Mouse (Mus musculus) spleen, embryonic (tissue): ENCODE measurements around the gene Slc38a11.

Source experiments
- CTCF ChIA-PET: fragments of 350-600 bp; sonication (Branson Sonifier 250); formaldehyde crosslinking; loops from one replicate; lab custom pipeline; 2022; lab: Charles Lee

The Slc38a11 gene

GRCm38 (mm10) chr2:65363828-65364497, at the start of gene Slc38a11:
Slc38a11 (minus strand) TSS chr2:65364034.
- CTCF ChIA-PET = interaction anchor here (0.6 kb wide), 1 partner anchor 83 kb away, joined by 3 read pairs; no protein-coding TSS in a partner anchor

GRCm38 (mm10) chr2:65407110-65407509, 43.3 kb upstream of the Slc38a11 start:
- CTCF ChIA-PET = no interaction called here

- CTCF ChIA-PET = no interaction called here
Measured at GRCm38 (mm10) chr2:65405407-65405806, 41.6 kb upstream of the Slc38a11 start.

GRCm38 (mm10) chr2:65402001-65402400, 38.2 kb upstream of the Slc38a11 start:
- CTCF ChIA-PET = no interaction called here

- CTCF ChIA-PET = interaction anchor here (0.6 kb wide), 1 partner anchor 531 kb away, joined by 3 read pairs; no protein-coding TSS in a partner anchor
Measured at GRCm38 (mm10) chr2:65399938-65400337, 36.1 kb upstream of the Slc38a11 start.

DNA sequence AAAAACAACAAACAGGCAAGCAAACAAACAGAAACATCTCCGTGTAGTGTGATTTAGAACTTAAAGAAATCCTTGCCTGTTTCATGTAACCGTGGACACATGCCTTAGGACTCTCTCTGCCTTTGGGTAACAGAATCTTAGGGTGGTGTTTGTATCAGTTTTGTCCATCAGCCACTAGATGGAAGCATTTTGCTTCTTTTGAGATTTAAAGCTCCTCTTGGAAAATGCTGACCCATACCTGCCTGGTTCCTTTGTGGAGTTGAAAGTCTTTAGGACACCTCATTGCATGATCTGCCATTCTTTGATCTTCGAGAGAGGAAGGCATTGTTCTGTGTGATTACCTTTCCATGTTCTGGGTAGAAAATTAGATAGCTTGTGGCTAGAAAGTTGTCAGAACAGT, 32.3 kb upstream of the Slc38a11 start:
- CTCF ChIA-PET = interaction anchor here (0.8 kb wide), 1 partner anchor 749 kb away, joined by 3 read pairs; no protein-coding TSS in a partner anchor

- CTCF ChIA-PET = interaction anchor here (0.6 kb wide), 1 partner anchor 171 kb away, joined by 6 read pairs; no protein-coding TSS in a partner anchor
Measured at GRCm38 (mm10) chr2:65393061-65393460, 29.2 kb upstream of the Slc38a11 start.

DNA sequence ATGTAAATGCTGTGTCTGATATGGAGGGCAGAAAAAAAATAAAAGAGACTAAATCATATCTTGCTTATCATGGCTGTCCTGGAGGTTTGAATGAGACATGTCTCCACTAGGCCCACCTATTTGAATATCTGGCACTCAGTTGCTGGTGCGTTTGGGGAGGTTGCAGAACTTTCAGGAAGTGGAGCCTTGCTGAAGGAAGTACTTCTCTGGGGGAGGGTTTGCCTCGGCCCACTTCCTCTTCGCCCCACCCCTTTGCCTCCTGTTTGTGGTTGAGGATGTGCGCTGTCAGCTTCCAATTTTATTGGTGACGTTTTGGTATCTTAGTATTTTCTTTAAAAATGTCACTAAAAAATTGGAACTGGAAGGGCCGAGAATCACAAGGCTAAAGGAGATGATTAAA, 27.5 kb upstream of the Slc38a11 start:
- CTCF ChIA-PET = interaction anchor here (1.0 kb wide), 1 partner anchor 11 kb away, joined by 5 read pairs; no protein-coding TSS in a partner anchor

- CTCF ChIA-PET = interaction anchor here (0.7 kb wide), 1 partner anchor 30 kb away, joined by 5 read pairs; no protein-coding TSS in a partner anchor
Measured at GRCm38 (mm10) chr2:65384815-65385214, 21.0 kb upstream of the Slc38a11 start.

- CTCF ChIA-PET = interaction anchor here (0.7 kb wide), 1 partner anchor 830 kb away, joined by 3 read pairs; no protein-coding TSS in a partner anchor
Measured at GRCm38 (mm10) chr2:65382485-65382884, 18.7 kb upstream of the Slc38a11 start.

DNA sequence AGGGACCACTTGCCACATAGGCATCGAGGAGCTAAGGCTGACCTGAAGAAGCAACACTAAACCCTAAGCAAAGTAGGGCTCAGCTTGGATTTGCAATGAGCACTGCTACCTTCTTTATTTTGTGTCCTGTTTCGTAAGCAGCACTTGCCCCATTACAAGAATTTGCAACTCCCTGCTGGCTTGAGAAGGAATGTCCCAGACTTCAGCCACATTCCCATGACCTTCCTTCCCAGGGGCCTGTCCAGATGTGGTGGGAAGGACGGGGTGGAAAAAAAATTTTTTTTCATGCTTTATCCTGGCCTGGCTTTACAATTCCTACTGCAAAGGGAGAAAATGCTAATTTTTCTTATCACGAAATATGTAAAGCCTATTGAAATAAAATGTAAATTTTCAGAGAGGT, 14.6 kb upstream of the Slc38a11 start:
- CTCF ChIA-PET = no interaction called here

DNA sequence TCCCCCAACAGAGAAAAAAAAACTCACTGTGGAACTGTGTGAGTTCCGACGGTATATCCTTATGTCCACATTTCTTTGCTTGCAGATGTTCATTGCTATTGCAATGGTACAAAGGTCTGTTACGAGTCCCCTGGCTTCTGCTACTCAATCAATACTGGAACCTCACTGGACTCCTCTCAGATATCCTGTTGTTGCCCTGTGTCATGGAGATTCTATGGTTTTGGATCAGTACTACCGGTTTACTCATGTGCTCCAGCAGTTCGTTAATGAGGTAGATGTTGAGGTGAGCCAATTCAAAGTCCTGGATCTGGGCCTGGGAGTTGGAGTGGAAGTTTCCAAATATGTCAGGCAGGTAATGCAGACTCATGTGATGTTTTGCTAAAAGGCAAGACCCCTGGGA, 10.6 kb upstream of the Slc38a11 start:
- CTCF ChIA-PET = no interaction called here

GRCm38 (mm10) chr2:65373076-65373475, 9.2 kb upstream of the Slc38a11 start:
- CTCF ChIA-PET = no interaction called here

- CTCF ChIA-PET = no interaction called here
Measured at GRCm38 (mm10) chr2:65360736-65361475, 2.9 kb downstream of the Slc38a11 start.

GRCm38 (mm10) chr2:65347367-65347766, 16.5 kb downstream of the Slc38a11 start:
- CTCF ChIA-PET = interaction anchor here (0.5 kb wide), 1 partner anchor 205 kb away, joined by 5 read pairs; no protein-coding TSS in a partner anchor

- CTCF ChIA-PET = interaction anchor here (0.5 kb wide), 1 partner anchor 205 kb away, joined by 5 read pairs; no protein-coding TSS in a partner anchor
Measured at GRCm38 (mm10) chr2:65346915-65347314, 16.9 kb downstream of the Slc38a11 start.

- CTCF ChIA-PET = interaction anchor here (0.5 kb wide), 1 partner anchor 11 kb away, joined by 7 read pairs; no protein-coding TSS in a partner anchor
Measured at GRCm38 (mm10) chr2:65346037-65346436, 17.8 kb downstream of the Slc38a11 start.

GRCm38 (mm10) chr2:65342057-65342456, 21.8 kb downstream of the Slc38a11 start:
- CTCF ChIA-PET = interaction anchor here (0.7 kb wide), 1 partner anchor 39 kb away, joined by 3 read pairs; no protein-coding TSS in a partner anchor

DNA sequence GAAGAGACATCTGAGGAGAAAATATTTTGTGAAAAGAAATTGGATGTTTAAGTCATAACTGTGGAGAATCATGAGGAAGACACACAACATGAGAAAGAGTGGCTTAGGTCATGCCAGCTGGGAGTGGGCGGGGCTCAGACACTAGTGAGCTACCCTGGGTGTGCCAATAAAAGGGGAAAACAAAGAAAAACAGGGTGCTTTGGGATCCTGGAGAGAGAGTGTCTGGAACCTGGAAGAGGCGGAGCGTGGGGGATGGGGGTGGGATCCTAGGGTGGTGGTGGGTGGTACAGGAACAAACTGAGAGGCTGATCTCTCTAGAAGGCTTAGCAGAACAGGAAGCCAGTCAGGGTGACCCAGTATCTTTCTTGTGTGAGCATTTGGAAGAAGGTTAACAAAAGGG, 23.0 kb downstream of the Slc38a11 start:
- CTCF ChIA-PET = no interaction called here

- CTCF ChIA-PET = interaction anchor here (1.2 kb wide), 1 partner anchor 16 kb away, joined by 3 read pairs; no protein-coding TSS in a partner anchor
Measured at GRCm38 (mm10) chr2:65337378-65338140, 26.3 kb downstream of the Slc38a11 start.

DNA sequence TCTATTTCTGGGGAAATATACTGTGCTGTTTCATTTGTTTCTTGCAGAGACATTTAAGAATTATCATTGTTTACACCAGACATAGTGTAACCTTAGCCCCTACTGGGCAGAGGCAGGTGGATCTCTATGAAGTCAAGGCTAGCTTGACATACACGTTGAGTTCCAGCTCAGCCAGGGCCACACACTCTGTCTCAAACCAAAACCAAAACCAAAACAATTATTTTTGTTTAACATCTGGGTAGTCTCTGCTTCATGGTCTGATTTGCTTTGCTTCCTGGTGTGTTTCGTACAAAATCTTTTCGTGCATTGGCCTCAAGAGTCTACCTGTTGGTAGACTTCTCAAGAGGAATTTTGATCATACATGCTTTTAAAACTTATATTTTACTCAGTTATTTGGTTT, 27.2 kb downstream of the Slc38a11 start:
- CTCF ChIA-PET = no interaction called here
